Mouse (Mus musculus): ENCODE results near the gene Nadk.

DNA sequence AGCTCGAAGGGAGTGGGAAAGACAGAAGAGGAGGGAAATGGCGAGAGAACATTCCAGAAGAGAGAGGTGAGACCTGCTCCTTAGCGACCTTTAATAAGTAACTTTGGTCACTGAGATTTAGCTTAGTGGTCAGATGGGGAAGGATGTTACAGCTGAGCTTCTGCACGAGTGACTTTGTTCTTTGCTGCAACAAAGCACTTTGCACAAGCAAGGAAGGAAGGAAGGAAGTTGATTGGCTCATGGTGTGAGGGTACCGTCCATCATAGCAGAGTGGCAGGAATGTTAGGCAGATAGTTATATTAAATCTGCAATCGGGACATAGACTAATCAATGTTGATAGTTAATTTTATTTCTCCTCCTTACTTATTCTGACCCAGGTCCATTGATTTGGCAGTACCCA is 68.1 kb downstream of the Nadk start:
- TF ChIP-seq FLI1 (IDR thresholded peaks at IDR 0.05; ENCODE audit: low read length) = no peak
- no peak for TF ChIP-seq GATA1 (IDR thresholded peaks at IDR 0.05; ENCODE audit: borderline replicate concordance, low read length)
